Mouse (Mus musculus): ENCODE data around the gene Tmco4. TPM values are rescaled to one million over a fixed set of nuclear protein-coding genes. Genes with fewer than 3 reads are reported as not detected.
"Not testable (repeated sequence)": the region's sequence is repeated elsewhere in the genome, so short reads cannot be mapped to it uniquely, and the experiment has no call there.

The Tmco4 gene
- total RNA-seq, 4 experiments from 2014 or later, result 2.3 to 3.6 (median 3.5) TPM

DNA sequence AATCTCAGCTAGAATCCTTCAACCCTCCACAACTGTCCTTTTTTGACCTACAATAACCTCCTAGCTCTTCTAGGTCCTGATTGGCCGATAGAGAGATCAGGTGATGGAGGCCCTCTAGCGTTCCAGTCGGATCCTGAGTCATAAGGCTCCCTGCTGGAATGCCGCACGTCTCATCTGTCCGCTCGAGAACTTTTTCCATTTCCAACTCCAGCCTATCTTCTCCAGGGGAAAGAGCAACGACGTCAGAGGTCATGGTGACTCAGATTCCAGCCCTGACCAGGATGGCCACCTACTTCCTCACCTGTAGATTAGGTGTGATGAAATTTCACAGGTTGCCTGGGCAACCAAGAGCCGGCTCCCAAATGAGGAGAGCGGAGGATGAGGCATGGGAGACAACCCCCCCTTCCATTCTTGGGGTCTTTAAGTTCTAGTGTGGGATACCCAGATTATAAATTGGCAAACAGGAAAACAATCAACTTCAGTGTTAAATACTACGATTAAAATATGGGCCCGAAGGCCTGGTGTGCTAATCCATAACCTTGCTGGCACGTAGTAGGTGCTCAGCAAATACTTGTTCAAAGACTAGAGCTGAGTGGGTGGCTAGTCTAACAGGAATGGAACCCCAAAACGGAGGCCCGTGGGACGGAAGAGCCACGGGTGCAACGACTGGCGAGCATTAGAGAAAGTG lies 405 bp upstream of the Tmco4 start:
- DNase-seq (ENCODE audit: low spot score in 2 of 2), result peak; percentile 14 to 38

DNA sequence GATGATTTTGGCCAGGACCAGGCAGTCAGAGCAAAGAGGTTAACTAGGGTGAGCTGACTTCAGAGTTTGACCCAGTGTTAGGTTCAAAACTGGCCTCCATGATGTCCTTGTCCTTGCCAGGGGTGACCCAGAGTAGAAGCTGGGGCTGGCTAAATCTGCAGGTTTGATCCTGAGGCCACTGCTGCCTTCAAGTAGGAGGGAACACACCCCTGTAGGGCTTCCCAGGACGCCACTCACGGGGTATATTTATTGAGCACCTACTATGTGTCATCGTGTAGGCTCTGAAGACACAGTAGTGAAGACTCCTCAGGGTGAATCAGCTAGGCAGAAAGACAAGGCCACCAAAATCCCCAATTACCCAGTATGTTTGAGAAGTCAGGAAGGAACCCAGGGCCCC lies 1.0 kb downstream of the Tmco4 start:
- DNase-seq (ENCODE audit: low spot score in 2 of 2), result no peak

DNA sequence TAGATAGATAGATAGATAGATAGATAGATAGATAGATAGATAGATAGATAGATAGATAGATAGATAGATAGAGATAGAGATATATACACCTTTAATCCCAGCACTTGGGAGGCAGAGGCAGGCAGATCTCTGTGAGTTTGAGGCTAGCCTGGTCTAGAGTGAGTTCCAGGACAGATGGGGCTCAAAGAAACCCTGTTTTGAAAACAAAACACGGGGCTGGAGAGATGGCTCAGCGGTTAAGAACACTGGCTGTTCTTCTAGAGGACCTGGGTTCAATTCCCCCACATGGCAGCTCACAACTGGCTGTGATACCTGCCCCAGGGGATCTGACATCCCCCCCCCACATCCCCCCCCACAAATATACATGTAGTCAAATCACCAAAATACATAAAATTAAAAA lies 1.9 kb downstream of the Tmco4 start:
- not testable (repeated sequence) for DNase-seq (ENCODE audit: low spot score in 2 of 2)

DNA sequence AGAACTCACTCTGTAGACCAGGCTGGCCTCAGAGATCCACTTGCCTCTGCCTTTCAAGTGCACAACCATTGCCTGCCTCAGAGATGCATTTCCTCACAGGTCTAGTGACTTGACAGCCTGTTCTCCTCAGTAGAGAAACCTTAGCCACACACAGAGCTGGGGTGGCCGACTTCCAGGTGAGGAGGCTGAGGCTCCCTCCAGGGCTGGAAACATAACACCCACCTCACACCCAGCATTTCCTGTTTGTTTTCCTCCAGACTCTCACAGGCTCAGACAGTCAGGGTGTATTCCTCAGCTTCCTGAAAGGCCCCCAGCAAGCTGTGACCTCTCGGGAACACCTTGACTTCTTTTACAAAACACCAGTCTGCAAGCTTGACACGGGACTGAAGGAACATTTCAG lies 2.5 kb downstream of the Tmco4 start:
- DNase-seq (ENCODE audit: low spot score in 2 of 2), result no peak

DNA sequence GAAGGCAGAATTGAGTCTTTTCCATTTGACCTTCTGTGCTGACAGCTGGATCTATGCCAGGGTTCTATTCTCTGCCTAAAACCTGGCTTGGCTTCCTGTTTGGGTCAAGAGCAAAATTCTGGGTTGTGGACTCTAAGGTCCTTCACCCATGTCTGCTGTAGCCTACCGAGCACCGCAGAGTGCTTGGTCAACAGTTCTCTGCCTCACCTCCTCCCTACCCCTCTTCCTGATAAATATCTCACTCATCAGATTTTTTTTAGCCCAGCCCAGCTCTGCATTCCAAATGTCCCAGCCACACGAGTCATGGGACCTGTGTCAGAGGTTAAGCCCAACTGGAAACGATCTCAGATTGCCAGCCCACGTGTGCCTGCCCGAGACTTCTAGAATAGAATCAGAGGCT lies 3.4 kb downstream of the Tmco4 start:
- no peak for DNase-seq (ENCODE audit: low spot score in 2 of 2)

DNA sequence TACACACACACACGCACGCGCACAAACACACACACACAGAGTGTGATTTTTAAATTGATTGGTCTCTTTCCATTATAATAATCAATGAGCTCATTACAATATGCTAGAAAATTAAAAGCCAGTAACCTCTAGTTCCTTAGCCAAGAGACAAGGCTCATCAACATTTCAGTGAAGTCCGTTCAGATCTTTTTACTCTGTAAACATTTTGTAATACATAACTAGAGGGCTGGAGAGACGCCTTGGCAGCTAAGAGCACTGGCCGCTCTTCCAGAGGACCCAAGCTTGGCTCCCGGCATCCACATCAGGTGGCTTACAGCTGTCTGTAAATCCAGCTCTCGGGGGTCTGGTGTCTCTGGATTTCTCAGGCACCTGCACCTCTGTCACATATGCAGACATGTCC lies 7.3 kb downstream of the Tmco4 start:
- no peak for DNase-seq (ENCODE audit: low spot score in 2 of 2)

DNA sequence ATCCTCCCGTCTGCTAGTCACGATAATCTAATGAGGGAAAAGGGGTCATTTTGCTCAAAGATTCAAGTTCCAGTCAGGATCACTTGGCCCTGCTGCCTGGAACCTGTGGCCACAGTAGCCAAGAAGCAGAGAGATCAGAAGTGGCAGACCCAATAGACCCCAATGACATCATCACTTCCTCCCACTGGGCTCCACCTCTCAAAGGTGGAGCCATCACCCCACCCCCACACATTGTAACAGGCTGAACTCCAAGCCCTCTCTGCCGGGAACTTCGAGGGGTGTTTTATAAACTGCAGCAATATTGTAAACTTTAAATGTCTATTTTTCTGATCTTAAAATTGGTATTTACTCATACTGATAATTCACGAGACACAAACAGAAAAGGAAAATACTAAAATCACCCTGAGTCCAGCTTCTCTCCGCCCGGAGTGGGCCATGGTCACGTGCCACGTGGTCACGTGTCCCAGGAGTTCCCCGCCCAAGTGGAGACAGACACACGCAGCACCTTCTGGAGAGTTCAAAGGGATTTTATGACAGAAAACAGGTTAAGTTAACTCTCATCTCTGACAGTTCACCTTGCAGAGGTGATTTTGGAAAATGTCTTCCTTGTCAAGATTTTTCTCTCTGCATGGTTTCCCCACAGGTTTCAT lies 8.2 kb downstream of the Tmco4 start:
- no peak for DNase-seq (ENCODE audit: low spot score in 2 of 2)

DNA sequence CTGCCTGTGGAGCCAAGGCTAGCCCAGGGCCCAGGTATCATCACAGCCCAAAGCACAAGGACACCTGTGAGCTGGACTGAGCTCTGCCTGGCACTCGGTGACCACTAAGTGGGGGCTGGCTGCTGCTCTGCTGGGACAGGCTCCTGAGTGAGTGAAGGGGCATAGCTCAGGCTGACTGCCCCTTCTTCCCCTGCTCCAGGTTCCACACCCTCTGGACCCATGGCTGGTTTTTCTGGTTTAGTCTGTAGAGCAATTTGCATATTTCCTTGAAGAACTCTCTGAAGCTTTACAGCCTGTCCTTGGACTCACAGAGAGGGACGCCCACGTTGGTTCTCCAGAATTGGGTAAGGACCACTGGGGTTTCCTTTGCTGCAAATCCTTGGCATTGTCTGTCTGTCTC lies 10.7 kb downstream of the Tmco4 start:
- no peak for DNase-seq (ENCODE audit: low spot score in 2 of 2)

DNA sequence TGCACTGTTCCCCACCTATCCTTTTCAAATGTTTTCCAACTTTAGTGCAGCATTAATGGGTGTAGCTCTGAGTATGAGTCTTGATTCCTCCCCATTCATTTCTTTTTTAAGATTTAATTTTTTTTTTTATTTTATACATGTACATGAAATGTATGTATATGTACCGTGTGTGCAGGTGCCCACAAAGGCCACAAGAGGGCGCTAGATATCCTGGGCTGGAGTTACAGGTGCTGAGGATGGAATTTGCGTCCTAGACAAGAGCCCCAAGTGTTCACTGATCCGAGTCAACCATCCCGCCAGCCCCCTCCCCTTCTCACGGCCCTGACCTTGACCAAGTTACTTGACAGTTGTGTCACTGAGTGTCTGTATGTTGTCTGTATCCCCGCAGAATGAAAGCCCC lies 12.1 kb downstream of the Tmco4 start:
- no peak for DNase-seq (ENCODE audit: low spot score in 2 of 2)

DNA sequence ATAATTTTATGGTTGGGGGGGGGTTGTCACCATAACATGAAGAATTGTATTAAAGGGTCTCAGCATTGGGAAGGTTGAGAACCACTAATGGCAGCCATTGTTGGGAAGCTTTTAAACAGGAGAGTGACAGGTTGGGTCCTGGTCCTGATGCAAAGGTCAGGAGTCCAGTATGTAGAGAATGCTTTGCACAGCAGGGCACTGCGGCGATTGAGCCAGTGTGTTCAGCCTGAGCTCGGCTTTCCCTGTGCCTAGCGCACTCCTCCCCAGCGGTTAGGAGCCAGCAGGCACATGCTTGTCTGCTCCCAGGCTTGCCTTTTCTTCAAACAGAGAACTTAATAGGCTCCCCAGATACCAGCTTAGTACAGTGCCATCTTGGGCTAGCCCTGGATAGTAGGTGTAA lies 13.6 kb downstream of the Tmco4 start:
- no peak for DNase-seq (ENCODE audit: low spot score in 2 of 2)

DNA sequence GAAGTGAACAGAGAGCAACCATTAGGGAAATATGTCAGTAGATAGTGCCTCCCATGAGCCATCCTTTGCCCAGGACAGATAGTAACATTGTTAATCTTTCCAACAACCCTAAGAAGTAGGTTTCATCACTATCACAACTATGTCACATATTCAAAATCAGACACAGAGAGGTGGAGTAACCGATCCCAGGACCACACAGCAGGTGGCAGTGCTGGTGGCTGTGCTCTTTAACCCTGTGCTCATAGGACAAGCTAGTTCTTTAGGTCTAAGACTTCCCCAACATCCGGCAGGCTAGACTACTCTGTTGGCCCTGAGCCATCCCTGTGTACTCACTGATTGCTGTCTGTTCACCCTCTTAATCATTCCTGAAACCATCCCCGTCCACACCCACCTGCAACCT lies 21.7 kb downstream of the Tmco4 start:
- DNase-seq (ENCODE audit: low spot score in 2 of 2), result no peak

DNA sequence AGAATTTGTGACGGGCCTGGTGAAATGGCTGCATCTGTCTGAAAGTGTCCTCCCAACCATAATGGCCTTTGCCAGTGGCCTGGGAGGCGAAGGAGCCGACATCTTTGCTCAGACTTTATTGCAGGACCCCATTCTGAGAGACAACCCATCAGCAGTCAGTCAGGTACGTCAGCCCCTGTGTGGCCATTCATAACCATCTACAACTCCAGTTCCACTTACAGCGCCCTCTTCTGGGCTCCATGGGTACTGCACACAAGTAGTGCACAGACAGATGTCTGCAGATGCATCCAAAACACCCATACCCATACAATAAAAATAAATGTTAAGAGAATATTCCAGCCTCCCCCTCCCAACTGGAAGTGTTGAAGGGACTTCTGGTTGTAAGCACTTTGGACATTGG lies 23.7 kb downstream of the Tmco4 start:
- DNase-seq (ENCODE audit: low spot score in 2 of 2), result no peak

DNA sequence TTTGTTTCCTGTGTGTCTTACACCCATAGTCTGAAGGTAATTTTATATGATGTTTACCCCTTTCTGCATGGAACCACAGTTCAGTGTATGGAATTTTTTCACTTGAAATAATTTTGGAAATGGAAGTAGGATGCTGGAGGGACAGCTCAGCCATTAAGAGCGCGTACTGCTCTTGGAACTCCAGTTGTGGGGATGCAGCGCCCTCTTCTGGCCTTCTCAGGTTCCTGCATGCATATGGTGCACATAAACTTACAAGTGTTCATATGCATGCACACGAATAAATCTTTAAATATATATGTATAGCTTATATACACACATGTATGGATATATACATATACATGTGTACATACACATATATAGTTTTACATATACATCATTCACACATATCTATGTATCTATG lies 24.4 kb downstream of the Tmco4 start:
- no peak for DNase-seq (ENCODE audit: low spot score in 2 of 2)

DNA sequence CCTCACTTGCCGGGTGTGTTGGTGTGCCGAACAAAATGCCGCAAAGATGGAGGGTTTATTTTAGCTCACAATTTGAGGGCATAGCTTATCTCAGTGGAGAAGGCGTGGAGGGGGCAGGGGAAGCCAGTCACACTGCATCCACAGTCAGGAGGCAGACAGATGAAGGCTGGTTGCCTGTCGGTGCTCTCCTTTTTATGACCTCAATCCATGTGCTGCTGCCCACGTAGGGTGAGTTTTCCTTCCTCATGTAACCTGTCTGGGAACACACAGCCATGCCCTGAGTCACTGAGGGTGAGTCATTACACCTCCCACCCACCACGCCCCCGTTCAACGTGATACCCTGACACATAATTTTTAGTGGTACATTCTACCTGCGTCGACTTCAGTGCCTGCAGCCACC lies 25.9 kb downstream of the Tmco4 start:
- peak; percentile 23 to 77 for DNase-seq (ENCODE audit: low spot score in 2 of 2)

DNA sequence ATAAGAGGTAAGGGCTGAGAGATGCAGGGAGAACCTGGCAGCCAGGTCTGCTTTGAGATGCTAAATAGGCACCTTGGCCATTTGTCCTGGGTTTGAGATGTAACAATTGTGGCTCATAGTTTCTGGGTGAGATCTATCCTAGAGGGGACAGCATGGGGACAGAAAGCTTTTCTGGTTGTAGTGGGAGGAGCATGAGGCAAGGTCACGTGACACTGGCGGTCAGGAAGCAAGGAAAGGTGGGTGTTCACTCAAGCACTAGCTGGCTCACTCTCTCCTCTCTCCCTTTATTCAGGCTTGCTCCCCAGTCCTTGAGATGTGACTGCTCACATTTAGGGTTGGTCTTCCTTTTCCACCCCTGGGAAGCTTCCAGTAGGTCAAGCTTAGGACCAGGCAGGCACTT lies 28.3 kb downstream of the Tmco4 start:
- no peak for DNase-seq (ENCODE audit: low spot score in 2 of 2)

DNA sequence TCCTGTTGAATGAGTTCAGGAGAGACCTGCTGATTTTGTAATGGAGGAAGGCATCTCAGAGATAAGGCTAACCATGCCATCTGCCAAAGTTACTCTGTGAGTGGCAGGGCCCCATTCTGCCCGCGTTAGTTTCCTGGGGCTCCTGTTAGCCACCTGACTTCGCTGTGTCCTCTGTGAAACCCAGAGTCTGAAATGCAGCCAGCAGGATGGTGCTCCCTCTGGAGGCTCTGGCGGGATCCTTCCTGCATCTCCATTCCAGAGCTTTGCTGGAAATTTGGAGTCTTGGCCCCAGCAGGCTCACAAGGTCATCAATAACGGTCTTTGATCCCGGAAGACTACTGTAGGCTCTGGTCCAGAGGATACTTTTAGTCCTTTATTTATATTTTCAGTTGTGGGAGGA lies 28.7 kb downstream of the Tmco4 start:
- DNase-seq (ENCODE audit: low spot score in 2 of 2), result no peak

DNA sequence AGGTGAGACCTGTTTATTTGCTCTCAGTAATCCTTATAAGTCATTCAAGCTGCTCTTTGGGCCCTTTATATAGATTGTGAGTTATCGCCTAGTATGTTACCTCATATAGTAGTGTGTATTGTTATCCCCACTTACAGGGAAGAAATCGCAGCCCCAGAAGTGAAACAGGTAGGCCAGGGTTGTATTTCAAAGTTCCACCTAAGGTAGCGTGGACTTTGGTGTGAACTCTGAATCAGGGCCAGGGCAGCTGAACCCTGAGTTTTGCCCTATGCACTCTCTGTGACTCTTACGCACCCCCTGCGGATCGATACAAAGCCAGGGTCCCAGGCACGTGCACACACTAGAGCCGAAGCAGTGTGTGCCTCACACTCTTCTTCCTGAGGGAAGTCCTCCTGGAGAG lies 31.4 kb downstream of the Tmco4 start:
- no peak for DNase-seq (ENCODE audit: low spot score in 2 of 2)

DNA sequence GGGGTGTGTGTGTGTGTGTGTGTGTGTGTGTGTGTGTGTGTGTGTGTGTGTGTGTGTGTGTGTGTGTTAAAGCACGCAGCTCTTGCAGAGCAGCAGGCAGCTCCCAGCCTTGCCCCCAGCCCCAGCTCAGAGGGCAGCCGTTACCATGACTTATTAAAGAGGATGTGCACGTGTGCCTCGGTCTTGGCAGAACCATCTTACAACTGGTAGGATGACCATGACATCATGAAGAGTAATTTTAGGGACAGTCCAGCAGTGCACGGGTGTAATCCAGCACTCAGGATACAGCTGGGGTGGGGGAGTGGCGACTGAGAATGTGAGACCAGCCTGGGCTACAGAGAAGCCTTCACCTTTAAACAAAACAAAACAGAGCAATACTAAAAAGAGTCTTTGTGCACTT lies 32.5 kb downstream of the Tmco4 start:
- DNase-seq (ENCODE audit: low spot score in 2 of 2), result no peak

DNA sequence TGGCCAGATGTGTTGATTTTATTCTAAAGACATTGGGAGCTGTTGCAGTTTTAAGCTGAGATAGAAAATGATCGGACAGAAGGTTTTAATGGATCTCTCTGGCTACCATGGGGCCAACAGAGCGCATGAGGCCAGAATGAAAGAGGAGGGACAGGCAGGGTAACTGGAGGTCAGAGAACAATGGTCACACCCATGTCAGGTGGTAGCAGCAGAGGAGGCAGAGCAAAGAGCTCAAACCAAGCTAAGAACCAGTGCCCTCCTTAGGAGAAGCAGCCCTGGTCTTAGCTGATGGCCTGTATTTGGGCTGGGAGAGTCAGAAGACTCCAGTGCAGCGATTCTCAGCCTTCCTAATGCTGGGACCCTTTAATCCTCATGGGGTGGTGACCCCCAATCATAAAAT lies 34.7 kb downstream of the Tmco4 start:
- DNase-seq (ENCODE audit: low spot score in 2 of 2), result no peak

DNA sequence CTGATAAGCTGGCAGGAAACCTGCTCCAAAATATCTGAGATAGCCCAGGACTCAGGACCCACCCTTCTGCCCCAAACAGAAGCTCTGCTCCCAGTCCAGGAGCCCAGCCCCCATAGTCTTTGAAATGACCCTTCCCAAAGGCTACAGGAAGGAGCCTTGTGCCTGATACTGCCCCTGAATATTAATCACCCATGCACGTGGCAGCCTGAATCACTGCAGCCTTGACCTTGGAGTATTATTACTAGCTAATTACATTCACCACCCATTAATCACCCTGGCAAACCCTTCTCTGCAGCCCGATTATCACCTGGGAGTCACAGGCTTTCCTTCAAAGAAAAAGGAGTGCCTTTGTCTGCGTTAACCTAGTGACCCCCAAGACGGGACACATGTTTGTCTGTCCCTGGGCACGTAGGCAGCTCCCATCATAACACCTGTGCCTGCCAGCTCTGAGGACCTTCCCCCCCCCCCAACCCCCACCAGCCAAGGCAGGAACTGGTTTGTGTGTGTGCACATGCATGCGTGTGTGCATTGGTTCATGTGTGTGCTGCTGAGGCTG lies 35.4 kb downstream of the Tmco4 start:
- no peak for DNase-seq (ENCODE audit: low spot score in 2 of 2)

DNA sequence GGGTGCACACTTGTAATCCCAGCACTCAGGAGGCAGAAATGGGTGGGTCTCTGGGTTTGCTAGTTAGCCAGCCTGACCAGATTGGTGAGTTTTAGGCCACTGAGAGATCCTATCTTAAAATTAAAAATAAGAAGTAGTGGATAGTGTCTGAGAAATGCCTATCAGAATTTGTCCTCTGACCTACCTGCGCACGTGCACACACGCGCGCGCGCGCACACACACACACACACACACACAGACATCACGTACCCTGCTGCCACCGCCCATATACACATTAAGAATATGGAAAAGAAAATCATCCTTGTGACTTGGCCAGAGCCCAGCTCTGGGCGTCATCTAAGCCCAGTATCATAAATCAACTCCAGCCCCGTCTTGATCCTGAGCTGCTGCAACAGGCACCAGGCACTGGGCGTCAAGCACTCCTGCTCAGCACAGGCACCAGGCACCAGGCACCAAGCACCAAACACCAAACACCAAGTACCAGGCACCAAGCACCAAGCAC lies 38.6 kb downstream of the Tmco4 start:
- no peak for DNase-seq (ENCODE audit: low spot score in 2 of 2)

DNA sequence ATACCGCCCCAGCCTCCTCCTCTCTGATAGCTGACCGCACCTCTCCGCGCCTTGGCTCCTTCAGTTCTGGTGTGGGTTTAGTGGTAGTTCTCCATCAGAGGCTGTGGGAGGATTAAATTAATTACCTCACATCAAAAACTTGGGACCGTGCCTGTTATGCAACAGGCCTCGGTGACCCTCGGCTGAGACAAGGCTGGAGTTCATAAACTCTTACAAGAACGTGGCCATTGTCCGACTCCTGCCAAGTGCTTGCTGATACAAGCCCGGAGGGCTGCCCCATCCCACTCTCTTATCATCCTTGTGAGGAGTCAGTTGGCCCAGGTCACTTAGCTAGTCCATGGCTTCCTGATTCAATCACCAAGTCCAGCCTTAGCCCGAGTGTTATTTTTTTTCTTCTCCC lies 40.6 kb downstream of the Tmco4 start:
- no peak for DNase-seq (ENCODE audit: low spot score in 2 of 2)

DNA sequence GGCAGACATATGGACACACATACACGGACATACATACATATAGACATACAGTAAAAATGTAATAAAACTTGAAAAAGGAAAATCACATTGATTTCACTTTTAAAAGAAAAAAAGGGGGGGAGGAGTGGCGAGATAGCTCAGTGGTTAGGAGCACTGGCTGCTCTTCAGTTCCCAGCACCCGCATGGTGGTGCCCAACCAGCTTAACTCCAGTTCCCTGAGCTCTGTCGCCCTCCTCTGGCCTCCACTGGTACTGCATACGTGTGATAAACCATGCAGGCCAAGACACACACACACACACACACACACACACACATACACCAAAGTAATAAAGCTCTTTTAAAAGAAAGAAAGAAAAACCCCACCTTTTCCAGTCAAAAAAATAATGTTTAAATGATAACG lies 42.1 kb downstream of the Tmco4 start:
- no peak for DNase-seq (ENCODE audit: low spot score in 2 of 2)
